Mouse (Mus musculus) cerebellum, adult 2 months (tissue): Measurements from ENCODE around the gene Cd8a. TPM values are rescaled to one million over a fixed set of nuclear protein-coding genes. Genes with fewer than 3 reads are reported as not detected.

ENCODE experiments used
- DNase-seq, 2 experiments: peaks; one replicate each; pipeline ENCODE4 v3.0.0; 2021
- H3K27ac ChIP-seq: fragments of 200-500 bp; 2 replicates; pipeline ENCODE4 v1.5.1; 2012; ENCODE audit warnings: low read length, control low read depth, inconsistent platforms; ENCODE audit not compliant: insufficient read depth
- H3K27me3 ChIP-seq: fragments of 200-500 bp; 2 replicates; pipeline ENCODE4 v1.6.1; 2012; ENCODE audit warnings: inconsistent platforms, mild to moderate bottlenecking, low read length, moderate library complexity; ENCODE audit not compliant: control insufficient read depth, insufficient read depth
- H3K4me1 ChIP-seq: fragments of 200-500 bp; 2 replicates; pipeline ENCODE4 v1.6.1; 2011; ENCODE audit warnings: low read length; ENCODE audit not compliant: control insufficient read depth, insufficient read depth
- H3K4me3 ChIP-seq: fragments of 200-500 bp; replicated peaks from 2 replicates; pipeline ENCODE3; 2011; ENCODE audit warnings: mild to moderate bottlenecking, low read depth, low read length, control low read depth; ENCODE audit not compliant: insufficient read depth
- CTCF ChIP-seq: fragments of 200-500 bp; IDR thresholded peaks from 2 replicates; pipeline ENCODE4 v1.5.1; 2011; ENCODE audit warnings: low read depth, mild to moderate bottlenecking, control low read depth, low read length, moderate library complexity, borderline replicate concordance; ENCODE audit not compliant: insufficient read depth
- POLR2A ChIP-seq: fragments of 200-500 bp; IDR thresholded peaks from 2 replicates; pipeline ENCODE4 v1.6.1; 2011; ENCODE audit warnings: low read length, control low read depth, borderline replicate concordance; ENCODE audit not compliant: insufficient read depth
- WGBS: fragments of 180-500 bp; shearing (Covaris S2); methylation state at CpG from one replicate; pipeline ENCODE4 v1.1.7; 2018; 5-methylcytosine and 5-hydroxymethylcytosine counted together
- polyA plus RNA-seq: library from polyadenylated mRNA; depleted of rRNA; stranded (reverse); fragments of >200 nt; gene quantifications from 2 replicates; pipeline ENCODE4 v1.2.3, GENCODE M21; 2012

The Cd8a gene
- polyA plus RNA-seq, 1 experiment, result 0.03 TPM

GRCm38 (mm10) chr6:71337666-71338065 is 35.6 kb upstream of the Cd8a start:
- Histone ChIP-seq H3K4me3 (no peak overlapping the region), H3K27me3 (no peaks in the 10 kb centered on the region), H3K27ac (no peak overlapping the region), H3K4me1 (no peaks in the 10 kb centered on the region)
- TF ChIP-seq POLR2A, result no peak
- no peak for TF ChIP-seq CTCF
- DNase-seq, result no peak
- WGBS, result 95% methylated on average over 8 of the region's 8 CpGs

- TF ChIP-seq CTCF (no peak), POLR2A (no peak)
- no peak overlapping the region for H3K4me3 ChIP-seq
- no peaks in the 10 kb centered on the region for H3K27me3 ChIP-seq
- no peaks in the 10 kb centered on the region for H3K4me1 ChIP-seq
- DNase-seq, result no peak
- H3K27ac ChIP-seq, result no peak overlapping the region
- WGBS, result 83% methylated on average over 3 of the region's 3 CpGs
These were observed 34.3 kb upstream of the Cd8a start for GRCm38 (mm10) chr6:71338941-71339340.

- TF ChIP-seq CTCF, result no peak
- TF ChIP-seq POLR2A, result no peak
- Histone ChIP-seq H3K27me3 (no peaks in the 10 kb centered on the region), H3K4me1 (no peaks in the 10 kb centered on the region), H3K4me3 (no peak overlapping the region), H3K27ac (no peak overlapping the region)
- WGBS, result 54% methylated on average over 4 of the region's 4 CpGs
- DNase-seq, result no peak
These were observed 33.9 kb upstream of the Cd8a start for GRCm38 (mm10) chr6:71339351-71339750.

- no peak for DNase-seq
- Histone ChIP-seq H3K4me1 (no peaks in the 10 kb centered on the region), H3K27ac (no peak overlapping the region), H3K27me3 (no peaks in the 10 kb centered on the region), H3K4me3 (no peak overlapping the region)
- 83% methylated on average over 9 of the region's 9 CpGs for WGBS
- TF ChIP-seq CTCF, result no peak
- no peak for TF ChIP-seq POLR2A
These were observed 32.0 kb upstream of the Cd8a start for GRCm38 (mm10) chr6:71341179-71341578.

GRCm38 (mm10) chr6:71348006-71348405 is 25.2 kb upstream of the Cd8a start:
- Histone ChIP-seq H3K27ac (no peak overlapping the region), H3K4me1 (no peaks in the 10 kb centered on the region), H3K27me3 (no peaks in the 10 kb centered on the region), H3K4me3 (no peak overlapping the region)
- WGBS, result 95% methylated on average over 9 of the region's 9 CpGs
- no peak for DNase-seq
- no peak for TF ChIP-seq POLR2A
- TF ChIP-seq CTCF, result no peak

GRCm38 (mm10) chr6:71351201-71351600 is 22.0 kb upstream of the Cd8a start:
- 95% methylated on average over 3 of the region's 3 CpGs for WGBS
- no peak overlapping the region for H3K27ac ChIP-seq
- no peak overlapping the region for H3K4me3 ChIP-seq
- no peaks in the 10 kb centered on the region for H3K4me1 ChIP-seq
- no peak for DNase-seq
- H3K27me3 ChIP-seq, result no peaks in the 10 kb centered on the region
- no peak for TF ChIP-seq CTCF
- TF ChIP-seq POLR2A, result no peak

- DNase-seq, result no peak
- H3K27me3 ChIP-seq, result no peaks in the 10 kb centered on the region
- H3K4me1 ChIP-seq, result no peaks in the 10 kb centered on the region
- H3K27ac ChIP-seq, result no peak overlapping the region
- WGBS, result 76% methylated on average over 6 of the region's 6 CpGs
- H3K4me3 ChIP-seq, result no peak overlapping the region
- TF ChIP-seq CTCF (no peak), POLR2A (no peak)
These were observed 21.0 kb upstream of the Cd8a start for GRCm38 (mm10) chr6:71352201-71352600.

GRCm38 (mm10) chr6:71352866-71353427 is 20.3 kb upstream of the Cd8a start:
- no peaks in the 10 kb centered on the region for H3K27me3 ChIP-seq
- no peak for DNase-seq
- H3K4me3 ChIP-seq, result no peak overlapping the region
- 85% methylated on average over 10 of the region's 10 CpGs for WGBS
- TF ChIP-seq CTCF, result no peak
- no peak for TF ChIP-seq POLR2A
- no peak overlapping the region for H3K27ac ChIP-seq
- no peaks in the 10 kb centered on the region for H3K4me1 ChIP-seq
